Mouse (Mus musculus) lung, adult 2 months (tissue): ENCODE results near the gene Pacsin1.

ENCODE experiments used
- CTCF ChIP-seq: fragments of 200-500 bp; IDR thresholded peaks from 2 replicates; pipeline ENCODE4 v1.5.1; 2011; ENCODE audit warnings: mild to moderate bottlenecking, low read length, control low read depth; ENCODE audit not compliant: insufficient read depth
- POLR2A ChIP-seq: fragments of 200-500 bp; IDR thresholded peaks from 2 replicates; pipeline ENCODE4 v1.6.1; 2011; ENCODE audit warnings: low read depth, mild to moderate bottlenecking, control low read depth, low read length, borderline replicate concordance; ENCODE audit errors: extremely low read depth

GRCm38 (mm10) chr17:27658767-27659166 is 3.5 kb downstream of the Pacsin1 start:
- TF ChIP-seq CTCF (no peak), POLR2A (no peak)
